Mouse (Mus musculus) megakaryocyte, embryonic 14.5 days (primary cell): ENCODE data around the gene Mbnl3.

Source experiments
- FLI1 ChIP-seq: IDR thresholded peaks from 2 replicates; pipeline ENCODE4 v1.6.1; 2012; ENCODE audit warnings: low read length, inconsistent platforms, mixed read lengths
- GATA1 ChIP-seq: IDR thresholded peaks from 3 replicates; pipeline ENCODE4 v1.6.1; 2012; ENCODE audit warnings: mixed read lengths, low read length, inconsistent platforms, borderline replicate concordance

DNA sequence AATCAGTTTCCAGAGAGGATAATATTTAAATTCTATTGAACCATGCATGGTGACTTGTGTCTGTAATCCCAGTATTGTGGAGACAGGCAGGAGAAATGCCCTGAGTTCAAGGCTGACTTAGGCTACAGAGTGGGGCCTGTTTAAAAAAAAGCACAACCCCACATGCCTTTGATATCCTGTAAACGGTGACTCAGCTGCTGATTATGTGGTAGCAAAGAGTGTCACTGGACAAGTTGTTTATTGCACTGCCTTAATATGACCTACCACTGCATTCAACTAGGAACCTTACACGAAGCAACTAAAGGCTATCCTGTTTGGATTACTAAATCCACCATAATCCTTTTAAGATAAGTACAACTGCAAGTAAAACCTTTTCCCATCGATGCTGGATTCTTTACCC, 66.3 kb downstream of the Mbnl3 start:
- TF ChIP-seq GATA1 (no peak), FLI1 (no peak)
